Mouse (Mus musculus): Measurements from ENCODE around the gene Shc1. TPM values are rescaled to one million over a fixed set of nuclear protein-coding genes. Genes with fewer than 3 reads are reported as not detected.

Gene Shc1
- polyA plus RNA-seq, 1 experiment from 2014 or later, result 67.7 TPM

DNA sequence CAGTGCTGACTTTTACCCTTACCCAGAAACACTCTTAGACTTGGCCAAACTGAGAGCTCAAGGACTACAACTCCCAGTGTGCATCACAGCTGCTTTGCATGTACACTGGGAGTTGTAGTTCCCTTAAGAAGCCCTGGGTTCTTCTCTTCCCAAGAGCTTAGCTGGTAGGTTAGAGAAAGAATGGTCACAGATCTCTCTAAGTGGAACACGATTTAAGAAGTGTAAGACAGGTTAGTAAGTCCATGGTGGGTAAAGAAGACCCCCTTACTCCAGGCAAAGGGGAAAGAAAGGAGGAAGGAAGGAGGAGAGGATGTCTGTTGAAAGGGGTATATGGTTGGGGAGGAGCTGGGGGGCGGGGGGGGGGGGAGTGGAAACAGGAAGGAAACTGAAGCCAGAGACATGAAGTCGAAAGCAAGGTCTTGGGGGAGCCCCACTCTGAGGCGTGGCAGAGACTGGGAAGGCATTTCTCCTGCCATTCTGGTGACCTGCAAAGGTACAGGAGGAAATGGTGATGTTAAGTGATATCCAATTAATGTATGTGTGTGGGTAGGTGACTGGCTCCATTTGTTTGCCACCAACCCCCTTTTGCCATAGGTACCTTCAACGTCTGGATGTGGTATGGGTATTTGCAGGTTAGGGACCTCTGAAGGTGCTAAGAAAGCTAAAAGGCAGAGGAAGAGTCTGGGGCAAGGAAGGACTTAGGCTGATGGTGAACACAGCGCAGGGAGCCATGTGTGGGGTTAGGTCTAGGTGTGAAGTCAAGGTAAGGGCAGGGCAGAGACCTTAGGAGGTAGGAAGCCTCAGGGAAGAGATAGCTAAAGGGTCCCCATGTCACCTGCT lies 29.1 kb upstream of the Shc1 start:
- H3K27ac ChIP-seq (ENCODE audit: low read length), result no peak overlapping the region
- H3K9me3 ChIP-seq (replicated peaks; ENCODE audit: control insufficient read depth, low read length), result no peaks in the 10 kb centered on the region
- H3K4me1 ChIP-seq (ENCODE audit: control insufficient read depth, insufficient read depth, low read length), result peaks cover 15% of the 10 kb centered on the region
- no peak for ATAC-seq (replicated peaks; ENCODE audit: extremely low read depth, insufficient read depth, low FRiP score)
- H3K36me3 ChIP-seq (ENCODE audit: control insufficient read depth, insufficient read depth), result no peaks in the 10 kb centered on the region
- H3K27me3 ChIP-seq (ENCODE audit: control insufficient read depth, insufficient read depth, low read length), result no peaks in the 10 kb centered on the region
- WGBS, result 56% methylated on average over 6 of the region's 6 CpGs
- H3K9ac ChIP-seq (ENCODE audit: low read length), result no peak overlapping the region
- H3K4me3 ChIP-seq (ENCODE audit: low read length), result no peak overlapping the region
- no peak overlapping the region for H3K4me2 ChIP-seq (ENCODE audit: low read depth, low read length)

DNA sequence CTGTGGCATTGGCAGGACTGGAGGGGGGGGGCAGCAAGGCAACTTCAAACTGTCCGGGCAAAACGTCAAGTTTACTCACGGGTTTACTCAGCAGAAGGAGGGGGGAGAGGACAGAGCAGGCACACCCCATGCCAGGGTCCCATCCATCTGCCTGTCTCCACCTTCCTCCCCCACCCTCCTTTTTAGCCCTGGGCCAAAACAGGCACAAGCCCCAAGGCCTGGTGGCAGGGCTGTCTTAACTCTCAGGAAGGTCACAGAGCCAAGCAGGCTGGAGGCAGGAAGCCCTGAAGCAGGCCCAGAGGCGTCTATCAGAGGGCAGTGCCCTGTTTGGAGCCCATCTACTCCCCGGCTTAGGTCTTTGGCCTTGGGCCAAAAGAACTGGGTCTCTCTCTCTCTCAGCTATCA lies 28.1 kb upstream of the Shc1 start:
- Histone ChIP-seq H3K4me1 (ENCODE audit: control insufficient read depth, insufficient read depth, low read length) (peaks cover 15% of the 10 kb centered on the region), H3K27ac (ENCODE audit: low read length) (peak overlapping the region; percentile 73), H3K4me3 (ENCODE audit: low read length) (no peak overlapping the region), H3K36me3 (ENCODE audit: control insufficient read depth, insufficient read depth) (no peaks in the 10 kb centered on the region), H3K9me3 (replicated peaks; ENCODE audit: control insufficient read depth, low read length) (no peaks in the 10 kb centered on the region), H3K27me3 (ENCODE audit: control insufficient read depth, insufficient read depth, low read length) (no peaks in the 10 kb centered on the region), H3K9ac (ENCODE audit: low read length) (no peak overlapping the region), H3K4me2 (ENCODE audit: low read depth, low read length) (no peak overlapping the region)
- no peak for ATAC-seq (replicated peaks; ENCODE audit: extremely low read depth, insufficient read depth, low FRiP score)
- WGBS, result 27% methylated on average over 5 of the region's 5 CpGs

DNA sequence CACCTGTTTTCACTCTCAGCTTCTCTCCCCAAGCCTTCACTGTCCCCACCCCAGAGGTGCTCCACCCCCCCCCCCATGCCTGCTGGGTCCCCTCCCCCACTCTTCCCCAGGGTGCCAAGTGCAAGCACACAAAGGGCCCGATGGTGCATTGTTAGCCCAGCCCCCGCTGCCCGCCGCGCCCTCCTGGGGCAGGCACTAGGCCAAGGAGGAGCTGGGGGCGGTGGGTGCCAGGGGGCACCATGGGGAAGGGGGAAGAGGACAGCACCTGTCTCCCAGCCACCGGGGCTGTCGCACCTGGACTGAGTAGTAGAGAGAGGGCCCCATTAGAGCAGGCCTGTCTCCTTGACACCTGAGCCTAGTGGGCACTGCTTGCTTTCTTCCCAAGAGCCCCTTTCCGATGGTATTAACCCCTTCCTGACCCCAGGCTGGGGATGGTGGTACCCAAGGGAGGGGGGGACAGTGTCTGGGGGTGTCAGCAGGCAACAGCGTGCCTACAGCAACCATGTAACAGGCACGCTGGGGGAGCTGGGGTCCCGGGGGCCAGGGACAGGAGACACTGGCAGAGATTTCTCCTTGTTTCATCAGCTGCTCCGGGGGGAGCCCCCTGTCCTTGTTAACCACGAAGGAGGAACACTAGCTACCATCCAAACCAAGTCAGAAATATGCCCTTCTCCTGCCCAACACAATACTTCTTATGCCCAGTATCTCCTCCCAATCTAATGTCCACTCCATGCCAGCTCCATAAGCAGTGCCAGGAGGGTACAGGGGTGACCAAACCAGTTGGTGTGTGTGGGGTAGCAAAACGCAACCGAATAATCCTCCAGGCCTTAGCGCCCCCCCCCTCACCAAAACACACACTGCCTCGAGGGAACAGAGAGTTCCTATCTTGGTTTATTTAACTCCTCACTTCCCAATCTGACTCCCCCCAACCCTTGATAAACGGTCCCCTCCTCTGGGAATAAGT lies 27.3 kb upstream of the Shc1 start:
- Histone ChIP-seq H3K4me3 (ENCODE audit: low read length) (peak overlapping the region; percentile 77), H3K27me3 (ENCODE audit: control insufficient read depth, insufficient read depth, low read length) (no peaks in the 10 kb centered on the region), H3K4me2 (ENCODE audit: low read depth, low read length) (peak overlapping the region; percentile 90), H3K9me3 (replicated peaks; ENCODE audit: control insufficient read depth, low read length) (no peaks in the 10 kb centered on the region), H3K27ac (ENCODE audit: low read length) (peak overlapping the region; percentile 73), H3K4me1 (ENCODE audit: control insufficient read depth, insufficient read depth, low read length) (peaks cover 24% of the 10 kb centered on the region), H3K36me3 (ENCODE audit: control insufficient read depth, insufficient read depth) (no peaks in the 10 kb centered on the region), H3K9ac (ENCODE audit: low read length) (peak overlapping the region; percentile 88)
- 16% methylated on average over 19 of the region's 19 CpGs for WGBS
- ATAC-seq (replicated peaks; ENCODE audit: extremely low read depth, insufficient read depth, low FRiP score), result no peak

DNA sequence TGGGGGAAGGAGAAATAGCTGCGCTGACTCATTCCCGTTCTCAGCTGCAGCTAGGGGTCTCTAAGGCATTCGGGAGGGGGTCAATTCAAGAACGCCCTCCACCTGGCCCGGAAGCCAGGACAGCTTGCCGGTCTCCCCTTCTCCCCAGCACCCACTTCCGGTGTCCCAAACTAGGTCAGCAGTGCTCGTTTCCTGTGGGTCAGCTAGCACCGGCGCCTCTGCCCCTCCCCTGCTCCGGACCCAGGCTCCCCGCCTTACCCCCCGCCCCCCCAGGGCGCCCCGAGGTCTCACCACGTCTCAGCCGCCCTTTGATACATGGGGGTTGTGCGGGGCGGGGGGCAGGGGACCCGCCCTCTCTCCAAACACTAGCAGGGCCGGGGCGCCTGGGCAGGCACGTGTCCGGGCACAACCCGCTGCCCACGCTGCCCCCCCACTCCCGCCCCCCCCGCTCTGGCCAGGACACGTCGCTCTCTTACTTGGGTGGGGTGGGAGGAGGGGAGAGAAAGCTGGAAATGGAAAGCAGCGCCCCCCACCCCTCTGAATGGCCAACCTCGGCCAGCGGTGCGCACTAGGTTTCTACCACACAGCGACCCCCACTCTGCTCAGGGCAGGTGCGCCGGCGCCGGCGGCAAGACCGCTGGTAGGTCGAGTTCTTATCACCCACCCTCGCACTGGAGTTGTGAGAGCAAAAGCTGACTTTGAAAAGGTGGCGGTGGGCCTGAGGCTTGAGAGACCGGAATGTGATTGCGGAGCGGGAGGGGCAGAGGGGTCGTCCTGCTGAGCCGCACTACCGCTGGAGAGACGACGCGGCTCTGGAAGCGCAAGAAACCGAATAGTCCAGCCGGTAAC lies 26.4 kb upstream of the Shc1 start:
- Histone ChIP-seq H3K4me3 (ENCODE audit: low read length) (peak overlapping the region; percentile 77), H3K4me2 (ENCODE audit: low read depth, low read length) (peak overlapping the region; percentile 90), H3K36me3 (ENCODE audit: control insufficient read depth, insufficient read depth) (no peaks in the 10 kb centered on the region), H3K27me3 (ENCODE audit: control insufficient read depth, insufficient read depth, low read length) (no peaks in the 10 kb centered on the region), H3K27ac (ENCODE audit: low read length) (peak overlapping the region; percentile 73), H3K4me1 (ENCODE audit: control insufficient read depth, insufficient read depth, low read length) (peaks cover 29% of the 10 kb centered on the region), H3K9me3 (replicated peaks; ENCODE audit: control insufficient read depth, low read length) (no peaks in the 10 kb centered on the region), H3K9ac (ENCODE audit: low read length) (peak overlapping the region; percentile 88)
- under 1% methylated on average over 55 of the region's 56 CpGs for WGBS
- no peak for ATAC-seq (replicated peaks; ENCODE audit: extremely low read depth, insufficient read depth, low FRiP score)

DNA sequence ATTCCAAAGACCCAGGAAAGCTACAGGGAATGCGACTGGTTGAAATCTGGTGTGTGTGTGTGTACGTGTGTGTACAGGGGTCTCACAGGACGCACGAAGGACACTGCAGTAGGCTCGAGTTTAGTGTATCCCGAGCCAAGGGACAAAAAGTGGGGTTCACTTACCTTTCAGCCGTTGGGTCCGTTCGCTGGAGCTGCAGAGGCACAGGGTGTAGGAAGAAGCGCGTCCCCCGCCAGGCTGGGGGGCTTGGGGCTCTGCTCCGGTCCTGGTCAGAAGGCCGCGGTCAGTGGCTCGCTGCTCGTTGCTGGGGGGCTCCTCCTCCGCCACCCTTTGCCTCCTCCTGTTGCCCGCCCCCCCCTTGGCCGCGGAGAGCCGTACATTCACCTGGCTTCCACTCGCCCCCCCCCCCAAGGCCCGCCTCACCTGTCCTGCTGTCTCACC lies 25.4 kb upstream of the Shc1 start:
- ATAC-seq (replicated peaks; ENCODE audit: extremely low read depth, insufficient read depth, low FRiP score), result no peak
- H3K4me1 ChIP-seq (ENCODE audit: control insufficient read depth, insufficient read depth, low read length), result peaks cover 28% of the 10 kb centered on the region

DNA sequence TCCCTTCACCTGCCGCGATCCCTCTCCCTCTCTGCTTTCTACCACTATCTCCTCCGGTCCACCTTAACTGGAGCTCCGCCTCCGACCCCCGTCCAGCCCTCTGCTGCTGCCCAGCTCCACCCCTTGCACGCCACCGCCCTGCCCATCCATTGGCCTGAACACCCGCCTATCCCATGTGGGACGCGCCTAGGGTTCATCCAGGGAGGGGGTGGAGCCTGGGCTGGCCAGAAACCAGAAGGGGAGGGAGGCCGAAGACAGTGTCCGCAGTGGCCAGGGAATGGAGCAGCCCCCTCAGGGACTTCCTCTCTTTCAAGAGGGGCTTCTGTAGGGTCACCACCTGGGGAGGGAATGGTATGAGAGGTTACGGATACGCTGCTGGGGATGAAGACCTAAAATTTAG lies 24.6 kb upstream of the Shc1 start:
- ATAC-seq (replicated peaks; ENCODE audit: extremely low read depth, insufficient read depth, low FRiP score), result peak; percentile 93
- WGBS, result under 1% methylated on average over 15 of the region's 15 CpGs
- Histone ChIP-seq H3K4me2 (ENCODE audit: low read depth, low read length) (peak overlapping the region; percentile 90), H3K4me1 (ENCODE audit: control insufficient read depth, insufficient read depth, low read length) (peaks cover 28% of the 10 kb centered on the region), H3K9ac (ENCODE audit: low read length) (peak overlapping the region; percentile 88), H3K4me3 (ENCODE audit: low read length) (peak overlapping the region; percentile 77), H3K27me3 (ENCODE audit: control insufficient read depth, insufficient read depth, low read length) (no peaks in the 10 kb centered on the region), H3K9me3 (replicated peaks; ENCODE audit: control insufficient read depth, low read length) (no peaks in the 10 kb centered on the region), H3K36me3 (ENCODE audit: control insufficient read depth, insufficient read depth) (no peaks in the 10 kb centered on the region), H3K27ac (ENCODE audit: low read length) (peak overlapping the region; percentile 97)

More for the DNA sequence above, 25.4 kb upstream of the Shc1 start:
- Histone ChIP-seq H3K9ac (ENCODE audit: low read length) (peak overlapping the region; percentile 88), H3K27ac (ENCODE audit: low read length) (peak overlapping the region; percentile 73), H3K4me3 (ENCODE audit: low read length) (peak overlapping the region; percentile 77), H3K4me2 (ENCODE audit: low read depth, low read length) (peak overlapping the region; percentile 90), H3K27me3 (ENCODE audit: control insufficient read depth, insufficient read depth, low read length) (no peaks in the 10 kb centered on the region), H3K9me3 (replicated peaks; ENCODE audit: control insufficient read depth, low read length) (no peaks in the 10 kb centered on the region), H3K36me3 (ENCODE audit: control insufficient read depth, insufficient read depth) (no peaks in the 10 kb centered on the region)
- under 1% methylated on average over 22 of the region's 24 CpGs for WGBS

DNA sequence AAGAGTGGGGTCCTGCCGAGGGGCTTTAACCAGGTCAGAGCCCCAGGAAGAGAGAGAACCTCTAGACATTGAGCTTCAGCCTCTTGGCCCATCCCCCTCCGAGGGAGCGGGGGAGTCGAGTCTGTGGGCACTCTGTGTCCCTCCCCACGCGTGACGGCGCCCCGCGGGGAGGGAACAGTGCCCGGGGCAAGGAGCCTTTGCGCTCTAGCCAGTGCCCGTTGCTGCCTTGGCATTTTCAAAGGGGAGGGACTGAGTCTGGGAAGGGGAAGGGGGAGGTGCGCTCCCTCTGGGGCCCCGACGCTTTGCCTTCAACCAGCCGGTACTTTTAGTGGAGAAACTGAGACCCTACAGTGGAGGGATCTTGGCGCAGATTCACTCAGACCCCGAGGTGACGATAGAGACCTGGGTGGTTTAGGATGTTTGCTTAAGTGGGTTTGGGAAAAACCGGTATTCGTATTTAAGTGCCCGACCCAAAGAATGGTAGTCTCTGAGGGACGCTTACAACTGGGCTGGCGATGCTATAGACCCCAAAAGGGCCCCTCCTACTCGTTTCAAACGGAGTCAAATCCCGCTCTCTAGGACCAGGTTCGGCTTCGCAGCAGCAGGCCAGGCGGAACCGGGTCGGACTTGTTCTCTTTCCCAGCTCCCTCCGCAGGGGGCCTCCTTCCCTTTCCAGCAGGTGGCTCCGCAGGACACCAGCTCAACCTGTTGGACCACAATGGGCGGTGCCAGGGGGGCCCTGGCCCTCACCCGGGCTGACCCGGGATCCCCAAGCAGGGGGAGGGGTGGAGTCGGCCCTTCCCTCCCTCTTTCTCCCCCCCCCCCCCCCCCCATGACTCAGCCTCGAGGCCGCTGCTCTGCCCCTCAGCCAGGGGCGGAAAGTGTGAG lies 24.0 kb upstream of the Shc1 start, which contains the start of gene Zbtb7b:
TSS of gene Zbtb7b (minus strand) at position 771 of the 888 bp plus-strand sequence.
- H3K4me1 ChIP-seq (ENCODE audit: control insufficient read depth, insufficient read depth, low read length), result peaks cover 28% of the 10 kb centered on the region
- under 1% methylated on average over 40 of the region's 42 CpGs for WGBS

DNA sequence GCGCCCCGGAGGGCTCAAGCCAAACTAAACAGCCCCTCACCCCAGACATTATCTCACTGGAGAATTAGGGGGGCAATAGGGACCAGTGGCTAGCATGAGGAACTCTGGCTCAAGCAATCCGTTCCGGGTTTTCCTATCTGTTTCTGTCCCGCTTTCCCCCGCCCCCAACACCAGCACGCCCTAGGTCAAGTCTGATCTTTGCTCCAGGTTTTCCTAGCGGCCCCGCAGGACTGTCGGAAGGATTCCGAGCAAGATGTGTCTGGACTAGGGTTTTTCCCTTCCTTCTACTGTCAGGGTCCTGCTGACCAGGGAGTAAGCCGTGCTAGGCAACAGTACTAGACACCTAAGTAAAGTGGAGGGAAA lies 23.4 kb upstream of the Shc1 start:
- Histone ChIP-seq H3K4me2 (ENCODE audit: low read depth, low read length) (peak overlapping the region; percentile 90), H3K4me3 (ENCODE audit: low read length) (peak overlapping the region; percentile 77), H3K27me3 (ENCODE audit: control insufficient read depth, insufficient read depth, low read length) (no peaks in the 10 kb centered on the region), H3K9me3 (replicated peaks; ENCODE audit: control insufficient read depth, low read length) (no peaks in the 10 kb centered on the region), H3K9ac (ENCODE audit: low read length) (peak overlapping the region; percentile 78), H3K27ac (ENCODE audit: low read length) (peak overlapping the region; percentile 97), H3K4me1 (ENCODE audit: control insufficient read depth, insufficient read depth, low read length) (peaks cover 28% of the 10 kb centered on the region), H3K36me3 (ENCODE audit: control insufficient read depth, insufficient read depth) (no peaks in the 10 kb centered on the region)
- under 1% methylated on average over 11 of the region's 12 CpGs for WGBS
- ATAC-seq (replicated peaks; ENCODE audit: extremely low read depth, insufficient read depth, low FRiP score), result peak; percentile 6

More for the DNA sequence above, 24.0 kb upstream of the Shc1 start, which contains the start of gene Zbtb7b:
- Histone ChIP-seq H3K27ac (ENCODE audit: low read length) (peak within 1 kb of the TSS; percentile 97), H3K4me3 (ENCODE audit: low read length) (peak within 1 kb of the TSS; percentile 77), H3K4me2 (ENCODE audit: low read depth, low read length) (peak within 1 kb of the TSS; percentile 90), H3K9me3 (replicated peaks; ENCODE audit: control insufficient read depth, low read length) (no peaks in the 10 kb centered on the region), H3K36me3 (ENCODE audit: control insufficient read depth, insufficient read depth) (no peaks in the 10 kb centered on the region), H3K9ac (ENCODE audit: low read length) (peak within 1 kb of the TSS; percentile 78), H3K27me3 (ENCODE audit: control insufficient read depth, insufficient read depth, low read length) (no peaks in the 10 kb centered on the region)
- ATAC-seq (replicated peaks; ENCODE audit: extremely low read depth, insufficient read depth, low FRiP score), result peak; percentile 61
